Mouse (Mus musculus) heart, adult 2 months (tissue): ENCODE measurements at regions not wholly inside any gene's neighbourhood (a gene's known extent, or its start where the extent isn't known, plus 50 kb on each side); places are given as distances from the start of the nearest gene placed in this dataset.

Source experiments
- DNase-seq, 2 experiments: peaks; one replicate each; pipeline ENCODE4 v3.0.0; 2021
- H3K27ac ChIP-seq: fragments of 200-600 bp; 2 replicates; pipeline ENCODE4 v1.8.1; 2022
- H3K27me3 ChIP-seq: fragments of 200-500 bp; 2 replicates; pipeline ENCODE4 v1.6.1; 2012; ENCODE audit warnings: mild to moderate bottlenecking, low read length, inconsistent platforms, mixed read lengths; ENCODE audit not compliant: control insufficient read depth, insufficient read depth
- H3K36me3 ChIP-seq: fragments of 200-500 bp; 2 replicates; pipeline ENCODE4 v1.6.1; 2012; ENCODE audit warnings: low read length, inconsistent platforms; ENCODE audit not compliant: control insufficient read depth, insufficient read depth
- H3K4me1 ChIP-seq: fragments of 200-500 bp; 2 replicates; pipeline ENCODE4 v1.6.1; 2011; ENCODE audit warnings: low read length; ENCODE audit not compliant: control insufficient read depth, insufficient read depth
- H3K4me3 ChIP-seq: fragments of 200-600 bp; 2 replicates; pipeline ENCODE4 v1.8.1; 2022
- H3K79me2 ChIP-seq: fragments of 200-500 bp; replicated peaks from 2 replicates; pipeline ENCODE4 v1.6.1; 2012; ENCODE audit warnings: mild to moderate bottlenecking, inconsistent platforms, low read length, moderate library complexity, mixed read lengths; ENCODE audit not compliant: control insufficient read depth, insufficient read depth
- H3K9ac ChIP-seq: fragments of 200-500 bp; 2 replicates; pipeline ENCODE4 v1.6.1; 2012; ENCODE audit warnings: low read depth, mild to moderate bottlenecking, control low read depth, inconsistent platforms, low read length, mixed read lengths
- CTCF ChIP-seq: fragments of 200-600 bp; IDR thresholded peaks from 2 replicates; pipeline ENCODE4 v1.8.1; 2022; ENCODE audit warnings: antibody characterized with exemption, mild to moderate bottlenecking, moderate library complexity
- EP300 ChIP-seq: fragments of 200-500 bp; IDR thresholded peaks from 2 replicates; pipeline ENCODE4 v1.6.1; 2011; ENCODE audit warnings: low read depth, low read length, control low read depth; ENCODE audit not compliant: insufficient read depth
- POLR2A ChIP-seq: fragments of 200-500 bp; IDR thresholded peaks from 2 replicates; pipeline ENCODE4 v1.6.1; 2011; ENCODE audit warnings: mild to moderate bottlenecking, low read depth, low read length, control low read depth; ENCODE audit not compliant: insufficient read depth
- WGBS: fragments of 180-500 bp; shearing (Covaris S2); methylation state at CpG from one replicate; pipeline ENCODE4 v1.1.7; 2018; 5-methylcytosine and 5-hydroxymethylcytosine counted together
- intact Hi-C: fragments of 180-260 bp; cut with DNase I; formaldehyde crosslinking; loops from one replicate; pipeline ENCODE4 v1.15.1; 2025

DNA sequence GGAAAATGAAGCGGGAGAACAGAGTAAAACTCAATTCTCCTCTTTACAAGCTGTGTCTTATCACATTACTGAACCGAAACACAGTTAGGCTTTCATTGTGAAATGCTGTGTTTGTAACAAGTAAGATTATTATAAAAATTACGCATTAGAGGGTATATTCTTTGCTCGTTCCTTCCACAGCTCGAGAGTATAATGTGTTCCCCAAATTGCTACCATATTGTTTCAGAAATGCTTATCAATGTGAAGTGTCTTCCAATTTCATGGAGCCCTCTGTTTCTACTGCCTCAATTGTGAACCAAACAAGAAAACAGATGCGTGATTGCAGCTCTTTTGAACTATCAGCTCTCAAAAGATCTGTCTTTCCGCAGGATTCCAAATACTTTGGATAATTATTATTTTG, 378.4 kb downstream of the Ttll7 start:
- DNase-seq: no peak
- Histone ChIP-seq H3K27me3 (no peaks in the 10 kb centered on the region), H3K4me3 (no peak overlapping the region), H3K9ac (no peak overlapping the region), H3K27ac (no peak overlapping the region), H3K79me2 (no peaks in the 10 kb centered on the region), H3K36me3 (no peaks in the 10 kb centered on the region), H3K4me1 (no peaks in the 10 kb centered on the region)
- intact Hi-C loops: no loop called here
- 84% methylated on average over 7 of the region's 7 CpGs for WGBS
- TF ChIP-seq CTCF: no peak

DNA sequence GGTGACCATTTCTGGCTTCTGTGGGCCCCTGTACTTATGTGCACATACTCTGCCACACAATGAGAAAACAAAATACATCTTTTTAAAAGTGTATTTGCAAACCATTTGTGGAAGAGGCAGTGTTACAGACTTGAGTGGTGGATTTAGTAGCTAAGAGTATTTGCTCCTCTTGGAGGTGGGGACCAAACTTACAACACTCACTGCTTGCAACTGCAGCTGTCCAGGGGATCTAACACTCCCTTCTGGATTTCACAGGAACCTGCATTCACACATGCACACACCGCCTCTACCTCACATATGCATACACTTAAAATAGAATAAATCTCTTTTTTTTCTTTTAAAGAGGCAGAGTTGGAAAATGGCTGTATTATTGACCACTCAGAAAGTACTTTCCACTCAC, 386.2 kb downstream of the Ttll7 start:
- Histone ChIP-seq H3K36me3 (no peaks in the 10 kb centered on the region), H3K27me3 (no peaks in the 10 kb centered on the region), H3K4me3 (no peak overlapping the region), H3K9ac (no peak overlapping the region), H3K79me2 (no peaks in the 10 kb centered on the region), H3K27ac (no peak overlapping the region), H3K4me1 (peaks cover 2% of the 10 kb centered on the region)
- TF ChIP-seq EP300 (no peak), CTCF (no peak), POLR2A (no peak)
- no peak for DNase-seq
- WGBS: 85% methylated on average over 1 of the region's 1 CpGs
- intact Hi-C loops: no loop called here

DNA sequence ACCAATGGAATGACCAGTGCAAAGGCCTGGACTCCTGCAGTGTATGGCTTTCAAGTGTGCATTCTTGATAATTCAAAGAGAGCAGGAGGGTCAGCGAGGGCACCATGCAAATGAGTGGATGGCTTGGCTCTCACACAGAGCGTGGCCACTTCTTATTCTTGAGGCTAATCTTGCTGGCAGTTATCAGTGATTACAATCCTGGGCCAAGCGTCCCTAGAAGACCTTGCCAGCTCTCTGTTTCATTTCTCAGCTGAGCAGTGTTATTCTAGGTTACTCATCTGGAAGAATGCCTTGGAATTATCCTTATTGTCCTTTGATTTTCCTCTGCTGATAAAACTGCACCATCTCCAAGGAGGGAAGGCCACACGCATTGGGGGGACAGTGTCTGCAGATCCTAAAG, 388.5 kb downstream of the Ttll7 start:
- no peak overlapping the region for H3K9ac ChIP-seq
- TF ChIP-seq CTCF: no peak
- TF ChIP-seq POLR2A: no peak
- no peak for TF ChIP-seq EP300
- 55% methylated on average over 4 of the region's 4 CpGs for WGBS
- intact Hi-C loops: no loop called here
- H3K36me3 ChIP-seq: no peaks in the 10 kb centered on the region
- no peaks in the 10 kb centered on the region for H3K27me3 ChIP-seq
- no peak overlapping the region for H3K27ac ChIP-seq
- H3K4me3 ChIP-seq: no peak overlapping the region
- H3K4me1 ChIP-seq: peaks cover 2% of the 10 kb centered on the region
- DNase-seq: no peak
- no peaks in the 10 kb centered on the region for H3K79me2 ChIP-seq

DNA sequence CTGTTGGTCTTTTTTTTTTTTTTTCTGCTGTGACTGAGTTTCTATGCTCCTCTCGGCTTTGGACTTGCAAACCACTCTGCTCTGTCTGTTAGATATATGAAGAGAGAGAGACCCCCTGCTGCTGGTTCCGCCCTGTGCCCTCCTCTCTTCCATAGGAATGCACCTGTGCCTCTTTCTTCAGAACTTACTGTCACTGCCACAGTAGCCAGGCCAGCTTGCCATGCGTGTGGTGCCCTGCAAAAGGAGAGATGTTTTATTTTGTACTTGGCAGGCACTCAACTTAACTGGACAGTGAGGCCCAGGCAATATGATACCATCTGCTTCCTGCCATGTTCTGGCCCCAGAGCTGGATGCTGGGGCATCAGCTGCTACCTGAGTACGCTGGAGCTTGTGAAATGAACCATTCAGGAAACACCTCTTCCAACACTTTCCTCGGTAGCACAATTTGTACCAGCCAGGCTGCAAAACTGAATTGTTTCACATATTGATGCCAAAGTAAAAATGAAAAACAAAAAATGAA, 392.8 kb downstream of the Ttll7 start:
- Histone ChIP-seq H3K4me3 (no peak overlapping the region), H3K36me3 (no peaks in the 10 kb centered on the region), H3K79me2 (no peaks in the 10 kb centered on the region), H3K9ac (no peak overlapping the region), H3K27me3 (no peaks in the 10 kb centered on the region; the same call in 1 of the 2 replicates), H3K4me1 (peaks cover 2% of the 10 kb centered on the region), H3K27ac (no peak overlapping the region)
- TF ChIP-seq EP300 (no peak), CTCF (no peak), POLR2A (no peak)
- intact Hi-C loops: no loop called here
- WGBS: 74% methylated on average over 5 of the region's 5 CpGs
- no peak for DNase-seq

- DNase-seq: no peak
- Histone ChIP-seq H3K27me3 (no peaks in the 10 kb centered on the region; the same call in 1 of the 2 replicates), H3K27ac (no peak overlapping the region), H3K79me2 (no peaks in the 10 kb centered on the region), H3K4me3 (no peak overlapping the region), H3K36me3 (no peaks in the 10 kb centered on the region), H3K9ac (no peak overlapping the region), H3K4me1 (no peaks in the 10 kb centered on the region)
- WGBS: 73% methylated on average over 5 of the region's 5 CpGs
- no peak for TF ChIP-seq EP300
- intact Hi-C loops: no loop called here
Measured at GRCm38 (mm10) chr3:147246141-147246540, 394.0 kb downstream of the Ttll7 start.

- Histone ChIP-seq H3K79me2 (no peaks in the 10 kb centered on the region), H3K4me3 (no peak overlapping the region), H3K9ac (no peak overlapping the region), H3K27ac (no peak overlapping the region), H3K36me3 (no peaks in the 10 kb centered on the region), H3K27me3 (no peaks in the 10 kb centered on the region; the same call in 1 of the 2 replicates), H3K4me1 (no peaks in the 10 kb centered on the region)
- intact Hi-C loops: no loop called here
- WGBS: 77% methylated on average over 1 of the region's 1 CpGs
- TF ChIP-seq CTCF: no peak
- no peak for TF ChIP-seq POLR2A
- no peak for TF ChIP-seq EP300
- no peak for DNase-seq
Measured at GRCm38 (mm10) chr3:147249466-147249865, 397.3 kb downstream of the Ttll7 start.
